Mouse (Mus musculus): ENCODE measurements around the gene Cbarp.
A peak's percentile ranks its signal among the peaks of the same experiment; 100 is the strongest.

Cbarp gene

DNA sequence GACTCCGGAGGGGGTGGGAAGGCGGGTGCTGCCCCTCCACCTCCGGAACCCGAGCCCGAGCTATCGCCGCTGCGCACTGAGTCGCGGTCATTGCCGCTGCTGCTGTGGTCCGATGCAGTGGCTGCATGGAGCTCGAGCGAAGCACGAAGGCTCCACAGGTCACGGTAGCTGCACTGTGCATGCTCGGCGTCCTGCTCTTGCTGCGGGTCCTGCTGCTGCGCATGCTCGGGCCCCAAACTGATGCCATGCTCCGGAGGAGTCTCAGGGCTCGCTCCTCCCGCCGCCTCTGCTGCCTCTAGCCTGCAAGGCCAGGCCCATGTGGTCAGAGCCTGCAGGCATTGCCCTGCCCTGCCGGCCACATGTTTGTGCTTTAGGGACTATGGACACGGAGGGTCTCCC lies 8.7 kb downstream of the Cbarp start:
- no peak for ATAC-seq (ENCODE audit: insufficient number of reproducible peaks, low FRiP score, low TSS enrichment)

GRCm38 (mm10) chr10:80131316-80131951 lies 9.2 kb downstream of the Cbarp start:
- no peak for ATAC-seq (ENCODE audit: insufficient number of reproducible peaks, low FRiP score, low TSS enrichment)

GRCm38 (mm10) chr10:80130403-80131031 lies 10.1 kb downstream of the Cbarp start:
- no peak for ATAC-seq (ENCODE audit: insufficient number of reproducible peaks, low FRiP score, low TSS enrichment)

DNA sequence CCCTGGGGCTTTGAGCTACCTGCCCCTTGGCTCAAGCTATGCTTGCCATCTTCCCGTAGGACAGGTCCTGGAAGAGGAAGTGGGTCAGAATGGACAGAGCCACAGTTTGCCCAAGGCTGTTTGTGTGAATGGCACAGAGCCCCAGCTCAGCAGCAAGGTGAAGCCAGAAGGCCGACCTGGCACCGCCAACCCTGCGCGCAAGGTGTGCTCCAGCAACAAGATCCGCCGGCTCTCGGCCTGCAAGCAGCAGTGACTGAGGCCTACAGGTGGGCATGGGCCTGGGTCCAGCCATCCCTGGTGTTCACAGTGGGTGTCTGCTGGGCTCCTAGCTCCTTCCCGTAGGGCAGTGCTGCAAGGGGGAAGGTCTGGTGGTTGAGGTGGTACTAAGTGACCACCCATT lies 10.8 kb downstream of the Cbarp start:
- peak; percentile 37; the same call in 1 of the 2 replicates for ATAC-seq (ENCODE audit: insufficient number of reproducible peaks, low FRiP score, low TSS enrichment)

- no peak for ATAC-seq (ENCODE audit: insufficient number of reproducible peaks, low FRiP score, low TSS enrichment)
Observed at GRCm38 (mm10) chr10:80127920-80128319, 12.7 kb downstream of the Cbarp start.

DNA sequence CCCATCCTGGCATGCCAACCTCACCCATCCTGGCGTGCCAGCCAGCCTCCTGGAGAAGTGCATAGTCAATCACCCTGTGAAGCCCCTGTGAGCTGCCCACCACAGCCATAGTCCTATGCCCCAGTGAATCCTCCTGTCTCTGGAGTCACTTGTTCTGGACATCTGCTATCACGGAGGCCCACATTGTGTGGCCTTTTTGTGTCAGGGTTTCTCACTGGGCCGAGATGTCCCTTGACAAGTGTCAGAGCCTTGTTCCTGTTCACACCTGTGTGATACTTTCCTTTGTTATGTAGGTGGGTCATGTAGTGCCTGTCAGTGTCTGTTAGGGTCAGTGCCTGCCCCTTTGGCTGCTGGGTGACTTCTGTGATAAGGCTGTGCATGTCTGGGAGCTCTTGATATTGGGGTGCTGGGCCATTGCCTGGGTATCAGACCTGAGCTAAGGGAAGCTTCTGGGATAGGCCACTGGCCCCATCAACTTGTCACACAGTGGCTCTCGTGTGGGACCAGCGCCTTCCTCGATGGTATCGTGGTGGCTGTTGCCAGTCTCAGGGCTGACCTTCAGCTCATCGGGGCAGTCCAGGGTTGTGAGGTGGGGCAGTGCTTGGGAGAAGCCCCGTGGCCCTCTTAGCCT lies 16.6 kb downstream of the Cbarp start:
- no peak for ATAC-seq (ENCODE audit: insufficient number of reproducible peaks, low FRiP score, low TSS enrichment)

GRCm38 (mm10) chr10:80121639-80122038 lies 19.0 kb downstream of the Cbarp start:
- no peak for ATAC-seq (ENCODE audit: insufficient number of reproducible peaks, low FRiP score, low TSS enrichment)

DNA sequence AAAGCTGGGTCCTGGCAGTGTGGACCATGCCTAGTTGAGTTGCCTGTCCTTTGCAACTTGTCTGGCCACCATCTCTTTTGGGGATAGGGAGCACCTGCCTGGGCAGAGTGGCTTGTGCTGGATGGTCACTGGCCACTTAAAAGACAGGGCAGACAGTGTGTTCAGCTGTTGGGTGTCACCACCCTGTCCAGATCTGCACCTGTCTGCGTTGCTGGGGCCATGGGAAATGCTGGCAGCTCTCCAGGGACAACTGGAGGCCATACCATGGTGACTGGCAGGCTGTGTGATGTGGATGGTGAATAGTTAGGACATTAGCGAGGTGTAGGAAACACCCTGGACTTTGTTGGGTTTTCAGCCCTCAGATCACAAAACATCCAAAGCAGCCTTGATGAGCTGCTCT lies 20.5 kb downstream of the Cbarp start:
- ATAC-seq (ENCODE audit: insufficient number of reproducible peaks, low FRiP score, low TSS enrichment): no peak

GRCm38 (mm10) chr10:80118552-80118951 lies 22.1 kb downstream of the Cbarp start:
- ATAC-seq (ENCODE audit: insufficient number of reproducible peaks, low FRiP score, low TSS enrichment): no peak

- ATAC-seq (ENCODE audit: insufficient number of reproducible peaks, low FRiP score, low TSS enrichment): no peak
Observed at GRCm38 (mm10) chr10:80117736-80118135, 22.9 kb downstream of the Cbarp start.

GRCm38 (mm10) chr10:80116927-80117691 lies 23.5 kb downstream of the Cbarp start:
- ATAC-seq (ENCODE audit: insufficient number of reproducible peaks, low FRiP score, low TSS enrichment): no peak

GRCm38 (mm10) chr10:80116563-80116926 lies 24.1 kb downstream of the Cbarp start:
- ATAC-seq (ENCODE audit: insufficient number of reproducible peaks, low FRiP score, low TSS enrichment): no peak

GRCm38 (mm10) chr10:80115944-80116335 lies 24.7 kb downstream of the Cbarp start:
- ATAC-seq (ENCODE audit: insufficient number of reproducible peaks, low FRiP score, low TSS enrichment): no peak; the same call in 1 of the 2 replicates

DNA sequence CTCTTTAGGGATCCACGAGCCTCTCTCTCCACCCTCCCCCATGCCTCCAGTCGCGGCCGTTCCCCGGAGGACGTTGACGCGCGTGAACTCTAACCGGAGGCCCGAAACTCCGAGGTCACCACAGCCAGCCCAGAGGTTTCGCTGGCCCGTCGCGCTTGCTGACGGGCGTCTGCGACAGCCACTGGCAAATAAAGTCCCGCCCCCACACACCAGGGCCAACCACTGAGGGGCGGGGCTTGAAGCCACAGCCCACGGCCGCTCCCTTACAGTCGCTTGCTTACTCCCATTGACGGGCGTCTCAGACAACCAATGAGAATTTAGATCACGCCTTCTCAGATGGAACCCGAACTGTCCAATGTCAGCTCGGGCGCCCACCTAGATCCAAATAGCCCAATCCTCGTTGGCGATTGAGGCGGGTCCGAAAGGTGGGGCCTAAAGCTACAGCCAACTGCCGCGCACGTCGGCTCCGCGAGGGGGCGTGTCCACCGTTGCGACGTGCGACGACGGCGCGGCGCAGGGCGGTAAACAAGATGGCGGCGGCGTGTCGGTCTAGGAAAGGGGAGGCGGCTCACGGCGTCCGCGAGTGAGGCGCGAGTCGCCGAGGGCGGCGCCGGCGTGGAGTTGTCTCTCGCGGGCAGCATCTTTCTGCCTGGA lies 25.2 kb downstream of the Cbarp start, which contains the start of gene Stk11:
Gene Stk11 (plus strand): TSS at position 514 of the 654 bp plus-strand sequence.
- ATAC-seq (ENCODE audit: insufficient number of reproducible peaks, low FRiP score, low TSS enrichment): peak; percentile 95

- peak; percentile 49; the same call in 1 of the 2 replicates for ATAC-seq (ENCODE audit: insufficient number of reproducible peaks, low FRiP score, low TSS enrichment)
Observed at GRCm38 (mm10) chr10:80114341-80115284, 26.0 kb downstream of the Cbarp start.

DNA sequence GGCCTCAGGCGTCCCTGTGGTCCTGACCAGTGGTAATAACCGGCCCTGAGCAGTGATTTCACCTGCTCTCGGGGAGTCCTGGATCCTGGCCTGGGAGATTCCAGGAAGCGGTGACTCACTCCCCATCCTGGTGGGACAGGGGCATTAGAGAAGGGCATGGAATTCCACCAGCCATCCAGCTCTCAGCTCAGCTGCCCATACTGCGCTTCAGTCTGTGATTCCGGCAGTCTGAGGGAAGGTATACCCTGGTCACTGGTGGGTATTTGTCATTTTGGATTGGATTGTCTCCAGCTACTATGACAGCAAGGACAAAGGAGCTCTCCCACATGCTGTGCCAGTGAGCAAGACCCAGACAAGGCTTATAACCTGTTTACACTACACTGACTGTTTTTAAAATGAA lies 33.0 kb downstream of the Cbarp start:
- ATAC-seq (ENCODE audit: insufficient number of reproducible peaks, low FRiP score, low TSS enrichment): no peak

- ATAC-seq (ENCODE audit: insufficient number of reproducible peaks, low FRiP score, low TSS enrichment): no peak
Observed at GRCm38 (mm10) chr10:80105926-80106325, 34.7 kb downstream of the Cbarp start.

GRCm38 (mm10) chr10:80105460-80105859 lies 35.2 kb downstream of the Cbarp start, which contains the start of gene Sbno2:
Gene Sbno2, minus strand, starts transcription at chr10:80105571.
- ATAC-seq (ENCODE audit: insufficient number of reproducible peaks, low FRiP score, low TSS enrichment): no peak

GRCm38 (mm10) chr10:80104181-80104580 lies 36.5 kb downstream of the Cbarp start:
- no peak for ATAC-seq (ENCODE audit: insufficient number of reproducible peaks, low FRiP score, low TSS enrichment)

Measured in cerebellum, adult (tissue).